Mouse (Mus musculus) cortical plate, adult 2 months (tissue): ENCODE data around the gene Eapp. TPM values are rescaled to one million over a fixed set of nuclear protein-coding genes. Genes with fewer than 3 reads are reported as not detected.

Experiments used
- H3K27ac ChIP-seq: fragments of 200-500 bp; 2 replicates; pipeline ENCODE4 v1.5.1; 2012; ENCODE audit warnings: low read length, control low read depth, inconsistent platforms; ENCODE audit not compliant: insufficient read depth
- H3K4me1 ChIP-seq: fragments of 200-500 bp; 2 replicates; pipeline ENCODE4 v1.6.1; 2011; ENCODE audit warnings: low read length; ENCODE audit not compliant: control insufficient read depth, insufficient read depth
- H3K4me3 ChIP-seq: fragments of 200-500 bp; 2 replicates; pipeline ENCODE4 v1.5.1; 2011; ENCODE audit warnings: mild to moderate bottlenecking, low read length, control low read depth; ENCODE audit not compliant: insufficient read depth
- CTCF ChIP-seq: fragments of 200-500 bp; IDR thresholded peaks from 2 replicates; pipeline ENCODE4 v1.5.1; 2011; ENCODE audit warnings: mild to moderate bottlenecking, control low read depth, low read length; ENCODE audit not compliant: insufficient read depth; ENCODE audit errors: extremely low read depth
- POLR2A ChIP-seq: fragments of 200-500 bp; IDR thresholded peaks from 2 replicates; pipeline ENCODE4 v1.6.1; 2011; ENCODE audit warnings: mild to moderate bottlenecking, low read length, control low read depth; ENCODE audit not compliant: insufficient read depth; ENCODE audit errors: extremely low read depth
- polyA plus RNA-seq: library from polyadenylated mRNA; depleted of rRNA; stranded (reverse); fragments of >200 nt; gene quantifications from 2 replicates; pipeline ENCODE4 v1.2.3, GENCODE M21; 2012

Eapp gene
- polyA plus RNA-seq, 1 experiment, result 25.9 TPM

DNA sequence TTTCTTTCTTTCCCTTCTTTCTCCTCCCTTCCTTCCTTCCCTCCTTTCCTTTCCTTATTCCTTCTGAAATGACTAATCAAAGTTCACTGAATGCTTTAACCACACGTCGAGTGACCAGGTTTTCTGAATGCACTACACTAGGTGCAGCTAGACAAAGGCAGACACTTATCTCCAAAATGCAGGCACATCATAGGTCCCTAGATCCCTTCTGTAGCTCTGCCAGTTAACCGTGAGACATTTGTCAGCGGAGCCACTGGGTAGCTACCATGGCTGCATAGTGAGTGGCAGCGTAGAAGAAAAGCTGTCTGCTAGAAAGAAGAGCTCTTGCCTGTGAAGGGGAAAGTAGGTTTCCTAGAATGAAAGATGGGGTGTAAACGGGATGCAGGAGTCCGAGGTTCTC lies 3.7 kb upstream of the Eapp start:
- Histone ChIP-seq H3K27ac (no peak overlapping the region), H3K4me1 (no peaks in the 10 kb centered on the region), H3K4me3 (no peak overlapping the region)
- TF ChIP-seq CTCF, result no peak
- TF ChIP-seq POLR2A, result no peak

DNA sequence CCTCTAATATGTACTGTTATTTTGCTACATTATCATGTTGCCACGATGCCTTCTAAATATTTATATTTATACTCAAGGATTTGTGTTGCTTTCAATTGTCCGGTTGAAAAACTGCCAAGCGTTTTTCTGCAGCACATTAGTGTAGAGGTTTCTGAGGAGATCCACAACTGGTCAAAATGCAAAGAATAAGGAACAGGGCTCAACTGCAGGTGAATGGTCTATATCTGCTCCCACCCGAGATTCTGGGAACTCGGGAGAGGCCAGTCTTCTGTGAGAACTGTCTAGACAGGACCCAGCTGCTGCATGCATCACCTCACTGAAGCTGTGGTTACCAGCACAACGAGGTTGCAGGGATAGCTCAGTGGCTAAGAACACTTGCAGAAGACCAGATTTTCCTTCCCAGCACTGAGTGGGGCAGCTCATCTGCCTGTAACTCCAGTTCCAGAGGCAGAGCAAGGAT lies 2.1 kb upstream of the Eapp start:
- no peaks in the 10 kb centered on the region for H3K4me1 ChIP-seq
- no peak overlapping the region for H3K4me3 ChIP-seq
- TF ChIP-seq CTCF (no peak), POLR2A (no peak)
- H3K27ac ChIP-seq, result no peak overlapping the region

DNA sequence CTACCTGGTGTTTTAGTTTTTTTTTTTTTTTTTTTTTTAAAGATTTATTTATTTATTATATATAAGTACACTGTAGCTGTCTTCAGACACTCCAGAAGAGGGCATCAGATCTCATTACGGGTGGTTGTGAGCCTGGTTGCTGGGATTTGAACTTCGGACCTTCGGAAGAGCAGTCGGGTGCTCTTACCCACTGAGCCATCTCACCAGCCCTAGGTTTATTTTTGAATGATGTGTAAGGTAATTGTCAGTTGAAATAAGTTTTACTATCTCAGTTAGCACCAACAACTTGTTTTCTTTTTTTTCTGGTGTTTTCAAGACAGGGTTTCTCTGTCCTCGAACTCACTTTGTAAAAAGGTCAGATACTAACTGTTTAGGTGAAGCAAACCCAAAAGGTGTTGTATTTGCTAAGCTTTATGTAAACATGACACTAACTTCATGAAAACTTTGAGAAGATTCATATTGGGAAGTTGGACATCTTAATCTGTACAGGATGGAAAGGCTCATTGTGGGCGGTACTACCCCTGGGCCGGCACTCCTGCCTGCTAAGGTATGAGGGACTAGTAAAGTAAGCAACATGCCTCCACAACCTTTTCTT lies 1.4 kb upstream of the Eapp start:
- no peaks in the 10 kb centered on the region for H3K4me1 ChIP-seq
- TF ChIP-seq POLR2A (no peak), CTCF (no peak)
- no peak overlapping the region for H3K4me3 ChIP-seq
- H3K27ac ChIP-seq, result no peak overlapping the region

DNA sequence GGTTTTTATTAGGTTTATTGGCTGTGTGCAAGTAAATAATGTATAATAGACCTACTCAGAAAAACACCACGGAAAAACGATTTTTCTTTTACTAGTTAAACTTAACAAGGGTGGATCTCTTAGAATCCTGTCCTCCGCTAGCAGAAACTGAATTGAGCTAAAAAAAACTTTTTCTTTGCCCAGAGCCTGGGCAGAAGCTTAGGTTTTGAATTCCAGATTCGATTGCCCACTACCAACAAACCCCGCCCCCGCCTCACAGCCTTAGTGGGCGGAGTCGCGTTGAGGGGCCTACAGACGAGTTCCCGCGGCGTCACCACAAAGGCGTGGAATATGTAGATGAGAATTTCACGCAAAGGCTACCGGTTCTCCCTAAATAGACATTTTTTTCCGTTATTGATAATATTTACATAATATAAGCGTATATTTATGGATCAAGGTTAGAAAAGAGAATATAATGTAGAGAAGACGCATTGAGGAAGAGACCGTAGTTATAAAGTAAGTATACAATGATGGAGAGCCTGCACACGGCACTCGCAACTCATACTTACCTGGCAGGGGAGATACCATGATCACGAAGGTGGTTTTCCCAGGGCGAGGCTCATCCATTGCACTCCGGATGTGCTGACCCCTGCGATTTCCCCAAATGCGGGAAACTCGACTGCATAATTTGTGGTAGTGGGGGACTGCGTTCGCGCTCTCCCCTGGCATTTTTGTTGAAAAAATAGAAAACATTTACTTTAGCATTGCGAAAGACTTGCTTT lies 725 bp upstream of the Eapp start:
- H3K4me3 ChIP-seq, result peak overlapping the region; percentile 52
- H3K4me1 ChIP-seq, result no peaks in the 10 kb centered on the region
- TF ChIP-seq CTCF, result no peak
- peak; percentile 100 for TF ChIP-seq POLR2A
- H3K27ac ChIP-seq, result peak overlapping the region; percentile 75

DNA sequence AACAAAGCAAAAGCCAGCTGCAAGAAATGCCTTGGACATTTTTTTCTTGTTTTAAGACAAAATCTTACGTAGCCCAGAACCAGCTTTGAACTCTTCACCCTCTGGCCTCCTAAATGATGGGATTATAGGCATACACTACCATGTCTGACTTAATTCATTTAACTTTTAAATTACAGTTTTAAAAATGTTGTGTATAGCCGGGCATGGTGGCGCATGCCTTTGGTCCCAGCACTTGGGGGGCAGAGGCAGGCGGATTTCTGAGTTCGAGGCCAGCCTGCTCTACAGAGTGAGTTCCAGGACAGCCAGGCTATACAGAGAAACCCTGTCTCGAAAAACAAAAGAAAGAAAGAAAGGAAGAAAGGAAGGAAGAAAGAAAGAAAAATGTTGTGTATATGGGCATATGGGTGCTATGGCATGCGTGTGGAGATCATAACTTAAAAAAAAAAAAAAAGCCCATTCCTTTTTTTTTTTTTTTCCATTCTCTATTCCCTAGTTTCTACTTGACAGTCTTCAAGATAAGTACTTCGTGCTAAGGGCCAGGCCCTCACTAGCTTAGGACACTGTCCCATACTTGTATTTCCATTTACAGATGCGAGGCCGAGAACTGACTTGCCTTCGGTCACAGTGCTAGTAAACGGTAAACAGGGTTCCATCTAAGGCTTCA lies 718 bp downstream of the Eapp start:
- Histone ChIP-seq H3K4me1 (no peaks in the 10 kb centered on the region), H3K4me3 (peak overlapping the region; percentile 52), H3K27ac (peak overlapping the region; percentile 86)
- TF ChIP-seq CTCF, result no peak
- TF ChIP-seq POLR2A, result no peak

DNA sequence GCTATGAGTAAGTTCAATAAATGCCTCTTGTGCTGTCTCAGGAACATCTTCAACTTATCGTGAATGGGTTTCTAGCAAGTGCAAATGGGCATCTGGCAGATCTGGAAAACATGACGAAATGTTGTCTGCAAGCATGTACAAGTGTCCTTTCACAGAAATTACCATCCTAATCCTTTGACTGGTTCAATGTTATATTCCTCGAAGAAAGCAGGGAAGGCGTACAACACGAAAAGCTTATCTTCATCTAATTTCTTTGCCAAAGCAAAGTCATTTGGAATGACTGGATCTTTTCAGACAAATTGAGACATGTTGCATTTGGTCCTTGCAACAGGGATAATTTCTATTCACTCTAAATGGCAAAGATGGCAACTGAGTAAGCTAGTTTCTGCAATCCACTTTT lies 6.6 kb downstream of the Eapp start:
- H3K4me1 ChIP-seq, result no peaks in the 10 kb centered on the region
- no peak for TF ChIP-seq CTCF
- TF ChIP-seq POLR2A, result no peak
- H3K4me3 ChIP-seq, result no peak overlapping the region
- H3K27ac ChIP-seq, result no peak overlapping the region

DNA sequence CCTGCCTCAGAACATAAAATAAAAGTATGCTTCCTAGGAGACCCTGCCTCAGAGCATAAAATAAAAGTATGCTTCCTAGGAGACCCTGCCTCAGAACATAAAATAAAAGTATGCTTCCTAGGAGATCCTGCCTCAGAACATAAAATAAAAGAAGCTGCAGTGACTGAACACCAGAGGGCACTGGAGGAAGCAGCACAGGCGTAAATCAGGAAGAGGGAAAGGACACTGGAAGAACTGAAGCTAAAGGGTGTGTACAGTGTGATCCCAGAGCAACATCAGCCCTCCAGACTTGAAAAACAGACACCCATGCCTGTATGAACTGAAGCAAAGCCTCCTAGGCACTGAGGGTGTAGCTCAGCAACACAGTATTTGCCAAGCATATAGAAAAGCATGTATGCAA lies 12.5 kb downstream of the Eapp start:
- peak; percentile 54 for TF ChIP-seq CTCF
- no peak for TF ChIP-seq POLR2A
- H3K4me1 ChIP-seq, result no peaks in the 10 kb centered on the region
- no peak overlapping the region for H3K4me3 ChIP-seq
- no peak overlapping the region for H3K27ac ChIP-seq

DNA sequence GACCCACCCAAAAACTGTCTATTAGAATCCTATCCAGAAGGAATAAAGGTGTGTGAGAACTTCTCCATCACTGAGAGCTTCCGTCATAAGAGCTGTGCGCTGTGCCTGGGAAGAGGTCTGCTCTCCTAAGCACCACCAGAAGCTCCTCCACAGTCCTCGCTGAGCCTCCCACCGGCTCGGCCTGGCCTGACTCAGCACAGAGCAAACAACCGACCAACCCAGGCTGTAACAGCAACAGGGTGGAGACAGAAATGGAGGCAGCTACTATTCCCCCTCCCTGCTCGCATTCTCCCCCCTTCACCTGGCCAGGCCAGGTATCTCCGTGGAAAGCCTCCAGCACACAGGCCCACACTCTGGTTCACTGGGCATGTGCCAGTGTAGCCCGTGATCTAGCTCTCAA lies 19.0 kb downstream of the Eapp start:
- Histone ChIP-seq H3K4me3 (no peak overlapping the region), H3K27ac (no peak overlapping the region), H3K4me1 (no peaks in the 10 kb centered on the region)
- no peak for TF ChIP-seq POLR2A
- TF ChIP-seq CTCF, result no peak

DNA sequence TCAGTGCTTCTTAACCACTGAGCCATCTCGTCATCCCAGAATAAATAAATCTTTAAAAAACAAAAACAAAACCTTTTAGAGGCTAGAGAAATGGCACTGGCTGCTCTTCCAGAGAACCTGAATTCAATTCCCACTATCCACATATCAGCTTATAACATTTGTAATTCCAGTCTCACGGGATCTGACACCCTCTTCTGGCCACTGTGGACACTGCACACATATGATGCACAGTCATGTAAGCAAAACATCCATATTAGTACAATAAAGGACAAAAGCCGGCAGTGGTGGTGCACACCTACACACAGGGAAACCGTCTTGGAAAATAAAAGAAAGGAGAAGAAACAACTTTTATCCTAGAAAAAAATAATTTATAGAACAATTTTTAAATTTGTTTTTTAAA lies 20.3 kb downstream of the Eapp start:
- Histone ChIP-seq H3K27ac (no peak overlapping the region), H3K4me3 (no peak overlapping the region)
- TF ChIP-seq CTCF (no peak), POLR2A (no peak)

DNA sequence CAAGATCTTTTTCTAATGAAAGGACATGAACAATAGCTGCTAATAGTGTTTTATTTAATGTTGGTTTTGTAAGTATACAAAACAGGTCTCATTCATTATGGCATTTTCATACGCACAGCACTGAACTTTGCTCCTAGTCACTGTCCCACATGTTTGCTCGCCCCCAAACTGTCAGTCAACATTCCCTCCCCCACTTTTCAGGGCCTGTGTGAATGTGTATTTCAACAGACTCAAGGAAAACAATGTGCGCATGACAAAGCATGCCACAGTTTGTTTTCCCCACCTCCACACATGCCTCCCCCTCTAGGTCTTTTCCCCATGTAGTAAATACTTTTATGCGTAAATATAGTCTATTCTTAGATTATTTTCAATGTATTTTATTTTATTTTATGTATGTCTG lies 24.4 kb downstream of the Eapp start:
- no peaks in the 10 kb centered on the region for H3K4me1 ChIP-seq
- TF ChIP-seq POLR2A, result no peak
- no peak for TF ChIP-seq CTCF
- H3K27ac ChIP-seq, result no peak overlapping the region
- no peak overlapping the region for H3K4me3 ChIP-seq

More for the DNA sequence above, 20.3 kb downstream of the Eapp start:
- H3K4me1 ChIP-seq, result no peaks in the 10 kb centered on the region

DNA sequence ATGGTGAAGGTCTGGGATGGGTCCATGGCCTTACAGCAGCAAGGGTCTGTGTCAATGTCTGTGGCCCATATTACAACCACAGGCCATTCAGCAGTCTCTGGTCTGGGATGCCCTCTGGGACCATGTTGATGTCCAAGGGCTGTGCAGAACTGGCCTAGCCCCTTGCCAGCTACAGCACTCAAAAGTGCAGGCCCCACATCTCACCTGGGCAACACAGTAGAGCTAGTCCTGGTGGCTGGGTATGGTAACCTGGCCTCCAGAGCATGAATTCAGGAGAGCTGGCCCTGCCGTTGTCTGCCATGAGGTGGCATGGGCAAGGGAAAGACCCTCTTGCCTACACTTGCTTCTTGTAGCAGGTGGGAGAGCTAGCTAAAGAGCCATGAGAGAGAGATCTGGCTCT lies 27.6 kb downstream of the Eapp start:
- no peaks in the 10 kb centered on the region for H3K4me1 ChIP-seq
- H3K27ac ChIP-seq, result no peak overlapping the region
- no peak for TF ChIP-seq POLR2A
- TF ChIP-seq CTCF, result no peak

More for the DNA sequence above, 27.6 kb downstream of the Eapp start:
- no peak overlapping the region for H3K4me3 ChIP-seq
